Mouse (Mus musculus) liver, adult 2 months (tissue): Measurements from ENCODE around the gene Mrpl45. TPM values are rescaled to one million over a fixed set of nuclear protein-coding genes. Genes with fewer than 3 reads are reported as not detected.

Experiments used
- DNase-seq: peaks from one replicate; pipeline ENCODE4 v3.0.0-alpha.2; 2011; ENCODE audit warnings: low read depth, low spot score; ENCODE audit errors: extremely low read depth
- H3K27ac ChIP-seq: fragments of 200-500 bp; replicated peaks from 2 replicates; pipeline ENCODE4 v1.5.1; 2012; ENCODE audit warnings: low read depth, mild to moderate bottlenecking, control low read depth, inconsistent platforms, low read length; ENCODE audit not compliant: insufficient read depth
- H3K27me3 ChIP-seq: fragments of 200-500 bp; 2 replicates; pipeline ENCODE4 v1.6.1; 2012; ENCODE audit warnings: mild to moderate bottlenecking, moderate library complexity, low read length, inconsistent platforms; ENCODE audit not compliant: control insufficient read depth, insufficient read depth
- H3K36me3 ChIP-seq: fragments of 200-500 bp; 2 replicates; pipeline ENCODE4 v1.6.1; 2012; ENCODE audit warnings: low read length, inconsistent platforms; ENCODE audit not compliant: control insufficient read depth, insufficient read depth
- H3K4me1 ChIP-seq: fragments of 200-500 bp; 2 replicates; pipeline ENCODE4 v1.6.1; 2011; ENCODE audit warnings: low read length; ENCODE audit not compliant: control insufficient read depth, insufficient read depth
- H3K4me3 ChIP-seq: fragments of 200-500 bp; 2 replicates; pipeline ENCODE4 v1.5.1; 2011; ENCODE audit warnings: low read depth, mild to moderate bottlenecking, control low read depth, low read length, moderate library complexity; ENCODE audit not compliant: insufficient read depth
- H3K79me2 ChIP-seq: fragments of 200-500 bp; 2 replicates; pipeline ENCODE4 v1.6.1; 2012; ENCODE audit warnings: inconsistent platforms, mild to moderate bottlenecking, low read length, moderate library complexity; ENCODE audit not compliant: control insufficient read depth, insufficient read depth
- H3K9ac ChIP-seq: fragments of 200-500 bp; 2 replicates; pipeline ENCODE4 v1.6.1; 2012; ENCODE audit warnings: low read depth, mild to moderate bottlenecking, control low read depth, inconsistent platforms, low read length
- CTCF ChIP-seq: fragments of 200-500 bp; IDR thresholded peaks from 2 replicates; pipeline ENCODE4 v1.5.1; 2011; ENCODE audit warnings: low read depth, low read length, control low read depth
- POLR2A ChIP-seq: fragments of 200-500 bp; IDR thresholded peaks from 2 replicates; pipeline ENCODE4 v1.6.1; 2011; ENCODE audit warnings: low read length, control low read depth; ENCODE audit not compliant: insufficient read depth; ENCODE audit errors: extremely low read depth
- WGBS: fragments of 180-500 bp; shearing (Covaris S2); methylation state at CpG from one replicate; pipeline ENCODE4 v1.1.7; 2018; 5-methylcytosine and 5-hydroxymethylcytosine counted together
- polyA plus RNA-seq: library from polyadenylated mRNA; depleted of rRNA; stranded (reverse); fragments of >200 nt; gene quantifications from 2 replicates; pipeline ENCODE4 v1.2.3, GENCODE M21; 2012
- total RNA-seq: library from RNA; depleted of rRNA; stranded (reverse); fragments of >200 nt; gene quantifications from 2 replicates; pipeline ENCODE4 v1.2.3, GENCODE M21; 2014

Mrpl45 gene
- total and polyA plus RNA-seq, 2 experiments: 12.8 to 19.9 TPM

- H3K79me2 ChIP-seq: no peaks in the 10 kb centered on the region
- peaks cover 20% of the 10 kb centered on the region for H3K36me3 ChIP-seq
- H3K27ac ChIP-seq: no peak overlapping the region
- no peaks in the 10 kb centered on the region for H3K27me3 ChIP-seq
- no peak overlapping the region for H3K4me3 ChIP-seq
- no peaks in the 10 kb centered on the region for H3K4me1 ChIP-seq
- DNase-seq: no peak
- TF ChIP-seq POLR2A: no peak
- peak; percentile 42 for TF ChIP-seq CTCF
- WGBS: 72% methylated on average over 1 of the region's 1 CpGs
- no peak overlapping the region for H3K9ac ChIP-seq
Measured at GRCm38 (mm10) chr11:97325224-97325623, 9.7 kb downstream of the Mrpl45 start.

DNA sequence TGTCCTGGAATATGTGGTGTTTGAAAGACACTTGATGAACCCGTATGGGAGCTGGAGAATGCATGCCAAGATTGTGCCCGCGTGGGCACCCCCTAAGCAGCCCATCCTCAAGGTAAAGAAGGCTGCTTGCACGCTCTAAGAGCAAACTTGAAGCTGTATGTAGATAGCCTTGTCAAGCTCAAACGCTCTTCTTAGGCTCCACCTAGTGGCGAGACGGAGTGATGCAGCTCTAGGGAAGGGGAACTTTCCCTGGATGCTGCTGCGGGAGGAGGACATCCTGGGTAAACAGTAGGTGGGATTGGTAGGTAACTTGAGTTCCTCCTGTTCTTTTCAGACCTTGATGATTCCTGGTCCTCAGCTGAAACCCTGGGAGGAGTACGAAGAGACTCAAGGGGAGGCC is 12.6 kb downstream of the Mrpl45 start:
- TF ChIP-seq POLR2A: no peak
- TF ChIP-seq CTCF: peak; percentile 88
- H3K27ac ChIP-seq: no peak overlapping the region
- H3K4me1 ChIP-seq: peaks cover 5% of the 10 kb centered on the region
- WGBS: 24% methylated on average over 9 of the region's 9 CpGs
- peak; percentile 39 for DNase-seq
- no peaks in the 10 kb centered on the region for H3K27me3 ChIP-seq
- H3K79me2 ChIP-seq: no peaks in the 10 kb centered on the region
- H3K36me3 ChIP-seq: peaks cover 17% of the 10 kb centered on the region
- no peak overlapping the region for H3K9ac ChIP-seq
- no peak overlapping the region for H3K4me3 ChIP-seq

GRCm38 (mm10) chr11:97330315-97330714 is 14.8 kb downstream of the Mrpl45 start:
- WGBS: 92% methylated on average over 1 of the region's 1 CpGs
- TF ChIP-seq POLR2A (no peak), CTCF (no peak)
- no peaks in the 10 kb centered on the region for H3K79me2 ChIP-seq
- no peak overlapping the region for H3K4me3 ChIP-seq
- peaks cover 5% of the 10 kb centered on the region for H3K4me1 ChIP-seq
- DNase-seq: no peak
- no peak overlapping the region for H3K9ac ChIP-seq
- no peak overlapping the region for H3K27ac ChIP-seq
- no peaks in the 10 kb centered on the region for H3K27me3 ChIP-seq
- H3K36me3 ChIP-seq: peaks cover 12% of the 10 kb centered on the region

DNA sequence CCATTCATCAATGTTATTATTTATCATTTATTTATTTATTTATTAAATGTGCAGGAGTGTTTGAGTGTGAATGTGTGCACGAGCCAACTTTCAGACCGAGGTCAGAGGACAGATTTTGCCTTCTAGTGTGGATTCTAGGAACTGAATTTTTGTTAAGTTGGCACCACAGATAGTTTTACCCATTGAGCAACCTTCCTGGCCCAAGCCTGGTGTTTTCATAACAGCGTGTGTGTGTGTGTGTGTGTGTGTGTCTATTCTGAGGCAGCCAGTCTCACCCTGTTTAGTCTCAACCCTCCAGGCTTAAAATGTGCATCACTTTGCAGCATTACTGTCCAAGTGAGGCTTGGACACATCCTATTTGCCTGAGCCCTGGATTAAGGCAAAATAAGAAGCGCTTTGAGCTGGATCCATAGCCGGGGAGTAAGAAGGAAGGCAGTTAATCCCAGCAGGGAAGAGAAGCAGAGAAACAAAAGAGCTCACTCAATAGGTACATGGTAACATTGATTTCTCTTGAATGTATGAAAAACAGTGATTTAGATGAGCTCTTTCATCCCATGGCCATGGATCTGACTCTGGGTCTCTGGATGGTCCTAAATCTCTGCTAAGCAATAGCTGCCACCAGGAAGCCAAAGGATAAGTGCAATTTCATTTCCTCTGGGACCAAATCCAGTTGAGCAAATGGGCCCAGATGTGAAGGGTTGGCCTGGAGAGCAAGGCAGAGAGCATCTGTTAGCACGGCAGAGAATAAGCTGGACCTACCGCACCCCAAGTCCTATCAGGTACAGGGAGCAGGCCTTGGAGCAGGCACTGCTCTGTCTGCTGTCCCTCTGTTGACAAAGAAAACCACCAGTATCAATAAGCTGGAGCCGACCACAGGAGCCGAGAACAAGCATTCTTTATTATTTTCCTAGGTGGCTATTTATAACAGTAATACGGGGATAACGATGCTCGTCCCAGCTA is 16.0 kb downstream of the Mrpl45 start:
- no peak for TF ChIP-seq POLR2A
- TF ChIP-seq CTCF: no peak
- H3K27me3 ChIP-seq: no peaks in the 10 kb centered on the region
- H3K9ac ChIP-seq: no peak overlapping the region
- peaks cover 5% of the 10 kb centered on the region for H3K4me1 ChIP-seq
- H3K79me2 ChIP-seq: no peaks in the 10 kb centered on the region
- peaks cover 10% of the 10 kb centered on the region for H3K36me3 ChIP-seq
- no peak overlapping the region for H3K27ac ChIP-seq
- H3K4me3 ChIP-seq: no peak overlapping the region
- 67% methylated on average over 12 of the region's 12 CpGs for WGBS
- DNase-seq: peak; percentile 91

- 49% methylated on average over 9 of the region's 9 CpGs for WGBS
- Histone ChIP-seq H3K27ac (no peak overlapping the region), H3K4me3 (no peak overlapping the region), H3K4me1 (peaks cover 5% of the 10 kb centered on the region), H3K36me3 (peaks cover 8% of the 10 kb centered on the region), H3K9ac (no peak overlapping the region), H3K27me3 (no peaks in the 10 kb centered on the region), H3K79me2 (no peaks in the 10 kb centered on the region)
- DNase-seq: peak; percentile 37
- TF ChIP-seq POLR2A: no peak
- no peak for TF ChIP-seq CTCF
Measured at GRCm38 (mm10) chr11:97333044-97333443, 17.5 kb downstream of the Mrpl45 start.

- H3K9ac ChIP-seq: no peak overlapping the region
- no peak overlapping the region for H3K4me3 ChIP-seq
- H3K27ac ChIP-seq: no peak overlapping the region
- WGBS: 28% methylated on average over 1 of the region's 1 CpGs
- H3K79me2 ChIP-seq: no peaks in the 10 kb centered on the region
- H3K4me1 ChIP-seq: peaks cover 5% of the 10 kb centered on the region
- DNase-seq: no peak
- TF ChIP-seq POLR2A (no peak), CTCF (no peak)
- H3K27me3 ChIP-seq: no peaks in the 10 kb centered on the region
- H3K36me3 ChIP-seq: peaks cover 6% of the 10 kb centered on the region
Measured at GRCm38 (mm10) chr11:97333896-97334295, 18.4 kb downstream of the Mrpl45 start.
